Mouse (Mus musculus) MEL (cell line): Measurements from ENCODE around the gene Urb2. TPM values are rescaled to one million over a fixed set of nuclear protein-coding genes. Genes with fewer than 3 reads are reported as not detected.

Source experiments
- DNase-seq: peaks from one replicate; pipeline ENCODE4 v3.0.0; 2011; ENCODE audit warnings: low read depth, low spot score
- H3K27ac ChIP-seq: 2 replicates; pipeline ENCODE4 v1.5.1; 2012; ENCODE audit warnings: low read depth, mild to moderate bottlenecking, control low read depth, low read length, moderate library complexity; ENCODE audit not compliant: control insufficient read depth
- H3K27me3 ChIP-seq, 2 experiments: fragments of 150-350 bp in 1 of 2; sonication (generic) in 1 of 2; 2 replicates each; pipeline ENCODE4 v1.6.1; 2012; ENCODE audit warnings: low read length in 2 of 2, mild to moderate bottlenecking in 2 of 2, improper control_type of control experiment in 1 of 2, moderate library complexity in 1 of 2; ENCODE audit not compliant: insufficient read depth in 2 of 2, control insufficient read depth in 1 of 2
- H3K36me3 ChIP-seq, 2 experiments: 2 replicates each; pipeline ENCODE4 v1.6.1; 2012 to 2014; ENCODE audit warnings: low read length in 2 of 2, improper control_type of control experiment in 1 of 2, inconsistent platforms in 1 of 2, mild to moderate bottlenecking in 1 of 2; ENCODE audit not compliant: insufficient read depth in 2 of 2, control insufficient read depth in 1 of 2
- H3K4me1 ChIP-seq, 2 experiments: fragments of 150-350 bp in 1 of 2; sonication (generic) in 1 of 2; 2 replicates each; pipeline ENCODE4 v1.6.1; 2012; ENCODE audit warnings: low read length in 2 of 2, improper control_type of control experiment in 1 of 2, mild to moderate bottlenecking in 1 of 2; ENCODE audit not compliant: insufficient read depth in 2 of 2, control insufficient read depth in 1 of 2
- H3K4me3 ChIP-seq, 2 experiments: fragments of 150-350 bp in 1 of 2; sonication (generic) in 1 of 2; 2 replicates each; pipeline ENCODE4 v1.5.1; 2012; ENCODE audit warnings: low read depth in 2 of 2, low read length in 2 of 2, mild to moderate bottlenecking in 2 of 2, moderate library complexity in 2 of 2, control low read depth in 1 of 2, improper control_type of control experiment in 1 of 2; ENCODE audit not compliant: control insufficient read depth in 1 of 2, insufficient read depth in 1 of 2
- H3K79me2 ChIP-seq: 2 replicates; pipeline ENCODE4 v1.6.1; 2012; ENCODE audit warnings: mild to moderate bottlenecking, low read length, moderate library complexity; ENCODE audit not compliant: control insufficient read depth, poor library complexity, insufficient read depth
- H3K9ac ChIP-seq: 2 replicates; pipeline ENCODE4 v1.6.1; 2012; ENCODE audit warnings: low read depth, mild to moderate bottlenecking, control low read depth, low read length, moderate library complexity; ENCODE audit not compliant: control insufficient read depth, poor library complexity, severe bottlenecking
- H3K9me3 ChIP-seq: fragments of 150-350 bp; sonication (generic); replicated peaks from 2 replicates; pipeline ENCODE4 v1.6.1; 2012; ENCODE audit warnings: mild to moderate bottlenecking, low read length, improper control_type of control experiment, moderate library complexity; ENCODE audit not compliant: insufficient read depth
- BHLHE40 ChIP-seq: IDR thresholded peaks from 2 replicates; pipeline ENCODE4 v1.6.1; 2012; ENCODE audit warnings: low read depth, mild to moderate bottlenecking, inconsistent platforms, low read length, improper control_type of control experiment, borderline replicate concordance
- CHD1 ChIP-seq: IDR thresholded peaks from 2 replicates; pipeline ENCODE4 v1.6.1; 2012; ENCODE audit warnings: low read depth, mild to moderate bottlenecking, inconsistent platforms, low read length, improper control_type of control experiment
- CHD2 ChIP-seq: IDR thresholded peaks from 2 replicates; pipeline ENCODE4 v1.6.1; 2011; ENCODE audit warnings: low read length, improper control_type of control experiment
- E2F4 ChIP-seq: IDR thresholded peaks from 2 replicates; pipeline ENCODE4 v1.6.1; 2011; ENCODE audit warnings: low read depth, low read length, improper control_type of control experiment, borderline replicate concordance
- ELF1 ChIP-seq: IDR thresholded peaks from 2 replicates; pipeline ENCODE4 v1.6.1; 2014; ENCODE audit warnings: low read depth, mild to moderate bottlenecking, inconsistent platforms, low read length, improper control_type of control experiment, moderate library complexity
- ETS1 ChIP-seq: IDR thresholded peaks from 2 replicates; pipeline ENCODE4 v1.6.1; 2012; ENCODE audit warnings: low read depth, mild to moderate bottlenecking, inconsistent platforms, low read length, improper control_type of control experiment, moderate library complexity
- GATA1 ChIP-seq: IDR thresholded peaks from 2 replicates; pipeline ENCODE4 v1.6.1; 2011; ENCODE audit warnings: low read depth, low read length, improper control_type of control experiment
- HCFC1 ChIP-seq: IDR thresholded peaks from 2 replicates; pipeline ENCODE4 v1.6.1; 2012; ENCODE audit warnings: low read depth, mild to moderate bottlenecking, inconsistent platforms, low read length, improper control_type of control experiment, moderate library complexity
- KAT2A ChIP-seq: conservative IDR thresholded peaks from 2 replicates; pipeline ENCODE4 v1.6.1; 2012; ENCODE audit warnings: low read depth, low read length, improper control_type of control experiment, inconsistent platforms
- MAFK ChIP-seq: IDR thresholded peaks from 2 replicates; pipeline ENCODE4 v1.6.1; 2011; ENCODE audit warnings: low read depth, mild to moderate bottlenecking, low read length, improper control_type of control experiment, borderline replicate concordance
- MAZ ChIP-seq: IDR thresholded peaks from 2 replicates; pipeline ENCODE4 v1.6.1; 2012; ENCODE audit warnings: low read depth, mild to moderate bottlenecking, inconsistent platforms, low read length, improper control_type of control experiment
- MXI1 ChIP-seq: IDR thresholded peaks from 2 replicates; pipeline ENCODE4 v1.6.1; 2011; ENCODE audit warnings: mild to moderate bottlenecking, low read depth, low read length, improper control_type of control experiment
- MYC ChIP-seq: IDR thresholded peaks from 2 replicates; pipeline ENCODE4 v1.6.1; 2011; ENCODE audit warnings: low read depth, mild to moderate bottlenecking, low read length, improper control_type of control experiment, moderate library complexity
- NELFE ChIP-seq: IDR thresholded peaks from 2 replicates; pipeline ENCODE4 v1.6.1; 2011; ENCODE audit warnings: low read depth, low read length, improper control_type of control experiment
- NRF1 ChIP-seq: IDR thresholded peaks from 2 replicates; pipeline ENCODE4 v1.6.1; 2014; ENCODE audit warnings: low read depth, mild to moderate bottlenecking, inconsistent platforms, low read length, improper control_type of control experiment, moderate library complexity; ENCODE audit not compliant: poor library complexity, insufficient read depth, severe bottlenecking
- POLR2A ChIP-seq, 2 experiments: IDR thresholded peaks; 2 replicates each; pipeline ENCODE4 v1.6.1; 2011 to 2012; ENCODE audit warnings: low read length in 2 of 2, mild to moderate bottlenecking in 2 of 2, control low read depth in 1 of 2, improper control_type of control experiment in 1 of 2, low read depth in 1 of 2, moderate library complexity in 1 of 2; ENCODE audit not compliant: control insufficient read depth in 1 of 2, insufficient read depth in 1 of 2, poor library complexity in 1 of 2
- POLR2AphosphoS2 ChIP-seq: IDR thresholded peaks from 2 replicates; pipeline ENCODE4 v1.6.1; 2011; ENCODE audit warnings: low read length, improper control_type of control experiment
- POLR2AphosphoS5 ChIP-seq: IDR thresholded peaks from 2 replicates; pipeline ENCODE4 v1.6.1; 2012; ENCODE audit warnings: low read depth, borderline replicate concordance, mild to moderate bottlenecking, inconsistent platforms, low read length, moderate library complexity, mixed read lengths
- RAD21 ChIP-seq: IDR thresholded peaks from 2 replicates; pipeline ENCODE4 v1.6.1; 2011; ENCODE audit warnings: mild to moderate bottlenecking, low read depth, low read length, improper control_type of control experiment
- RCOR1 ChIP-seq: IDR thresholded peaks from 2 replicates; pipeline ENCODE4 v1.6.1; 2012; ENCODE audit warnings: low read depth, mild to moderate bottlenecking, inconsistent platforms, low read length, improper control_type of control experiment
- TAL1 ChIP-seq: IDR thresholded peaks from 2 replicates; pipeline ENCODE4 v1.6.1; 2012; ENCODE audit warnings: mild to moderate bottlenecking, inconsistent platforms, low read length, moderate library complexity, mixed read lengths
- TBP ChIP-seq: IDR thresholded peaks from 2 replicates; pipeline ENCODE4 v1.8.0; 2011; ENCODE audit warnings: low read depth, low read length, improper control_type of control experiment
- TCF12 ChIP-seq: IDR thresholded peaks from 2 replicates; pipeline ENCODE4 v1.6.1; 2014; ENCODE audit warnings: low read depth, mild to moderate bottlenecking, inconsistent platforms, low read length, improper control_type of control experiment, moderate library complexity
- UBTF ChIP-seq: IDR thresholded peaks from 2 replicates; pipeline ENCODE4 v1.6.1; 2012; ENCODE audit warnings: low read depth, mild to moderate bottlenecking, inconsistent platforms, low read length, improper control_type of control experiment, moderate library complexity, borderline replicate concordance; ENCODE audit not compliant: insufficient read depth
- USF1 ChIP-seq: IDR thresholded peaks from 2 replicates; pipeline ENCODE4 v1.6.1; 2014; ENCODE audit warnings: low read depth, mild to moderate bottlenecking, inconsistent platforms, low read length, improper control_type of control experiment, moderate library complexity
- USF2 ChIP-seq, 2 experiments: IDR thresholded peaks; 2 replicates each; pipeline ENCODE4 v1.6.1; 2011 to 2012; ENCODE audit warnings: improper control_type of control experiment in 2 of 2, low read length in 2 of 2, borderline replicate concordance in 1 of 2, inconsistent platforms in 1 of 2, low read depth in 1 of 2, mild to moderate bottlenecking in 1 of 2; ENCODE audit not compliant: insufficient read depth in 1 of 2
- ZKSCAN1 ChIP-seq: IDR thresholded peaks from 2 replicates; pipeline ENCODE4 v1.6.1; 2012; ENCODE audit warnings: low read depth, mild to moderate bottlenecking, inconsistent platforms, low read length, improper control_type of control experiment, moderate library complexity
- ZNF384 ChIP-seq: IDR thresholded peaks from 2 replicates; pipeline ENCODE4 v1.6.1; 2012; ENCODE audit warnings: low read depth, mild to moderate bottlenecking, inconsistent platforms, low read length, improper control_type of control experiment
- polyA plus RNA-seq, 2 experiments: library from polyadenylated mRNA; stranded (reverse) in 1 of 2; unstranded in 1 of 2; fragments of >175 nt in 1 of 2; fragments of >200 nt in 1 of 2; gene quantifications; 2 replicates each; pipeline versions ENCODE4 v1.2.1 to v1.2.4; 2012; ENCODE audit warnings: low replicate concordance in 2 of 2, low read depth in 1 of 2; ENCODE audit not compliant: insufficient read length in 2 of 2, insufficient read depth in 1 of 2, missing spikeins in 1 of 2
- total RNA-seq: library from RNA; depleted of rRNA; stranded (reverse); fragments of 300-350 nt; gene quantifications from 2 replicates; pipeline ENCODE4 v1.2.3, GENCODE M21; 2012

Urb2 gene
- total and polyA plus RNA-seq, 3 experiments: 31.6 to 82.4 (median 39.7) TPM

- Histone ChIP-seq H3K4me1 (peaks cover 20 to 42% of the 10 kb centered on the region in 2 experiments), H3K36me3 (peaks cover 2 to 32% of the 10 kb centered on the region in 2 experiments; a peak in 2 of 4 replicates), H3K4me3 (peak within 1 kb of the TSS; percentile 69 to 79), H3K27ac (peak within 1 kb of the TSS; percentile 76)
- TF ChIP-seq CHD1: no peak
- no peak for TF ChIP-seq USF2 (IDR thresholded peaks at IDR 0.05; ENCODE audit: borderline replicate concordance in 1 of 2, insufficient read depth in 1 of 2, low read depth in 1 of 2, low read length in 2 of 2)
- peak; percentile 77 for TF ChIP-seq NELFE
- TF ChIP-seq ETS1: peak; percentile 30; the same call in 1 of the 2 replicates
- TF ChIP-seq TAL1: no peak
- no peak for TF ChIP-seq POLR2AphosphoS5
- peak; percentile 45 for TF ChIP-seq ELF1
- TF ChIP-seq HCFC1: peak; percentile 63
- TF ChIP-seq POLR2AphosphoS2: peak; percentile 61; the same call in 1 of the 2 replicates
- TF ChIP-seq USF1: no peak
- no peak for TF ChIP-seq BHLHE40
- TF ChIP-seq RAD21: no peak
- peak; percentile 91 for TF ChIP-seq NRF1
- TF ChIP-seq ZNF384: no peak
- TF ChIP-seq POLR2A (IDR thresholded peaks at IDR 0.05; ENCODE audit: control insufficient read depth in 1 of 2, insufficient read depth in 1 of 2, low read depth in 1 of 2, low read length in 2 of 2, poor library complexity in 1 of 2): peak in 1 of 2 experiments; percentile 81
- TF ChIP-seq GATA1: no peak
- TF ChIP-seq TCF12: no peak; the same call in 1 of the 2 replicates
- no peak for TF ChIP-seq MYC
- TF ChIP-seq, all 39 proteins: peak for 7
- H3K9me3 ChIP-seq: no peaks in the 10 kb centered on the region
- H3K79me2 ChIP-seq: peaks cover 20% of the 10 kb centered on the region
- no peaks in the 10 kb centered on the region for H3K27me3 ChIP-seq
- DNase-seq: peak; percentile 90
- peak within 1 kb of the TSS; percentile 82 for H3K9ac ChIP-seq
Measured at GRCm38 (mm10) chr8:123982826-123983400, 38.4 kb upstream of the Urb2 start, which contains the start of gene Abcb10. Gene Abcb10, minus strand, starts transcription at chr8:123983122.

- H3K79me2 ChIP-seq: no peaks in the 10 kb centered on the region
- H3K9ac ChIP-seq: peak overlapping the region; percentile 53
- H3K4me3 ChIP-seq: no peak overlapping the region
- DNase-seq: peak; percentile 99
- H3K27ac ChIP-seq: peak overlapping the region; percentile 95
- H3K27me3 ChIP-seq: no peaks in the 10 kb centered on the region
- peaks cover 20 to 33% of the 10 kb centered on the region in 2 experiments for H3K4me1 ChIP-seq
- no peaks in the 10 kb centered on the region for H3K9me3 ChIP-seq
- H3K36me3 ChIP-seq: peaks cover 0 to 30% of the 10 kb centered on the region in 2 experiments; a peak in 2 of 4 replicates
- TF ChIP-seq MAFK: peak; percentile 75; the same call in 1 of the 2 replicates
- peak; percentile 91 for TF ChIP-seq ZNF384
- no peak; the same call in 1 of the 2 replicates for TF ChIP-seq CHD2
- 0 out of 2 replicates have a peak, but pooled peaks have one; percentile 77 for TF ChIP-seq UBTF
- peak; percentile 46; the same call in 1 of the 2 replicates for TF ChIP-seq KAT2A
- TF ChIP-seq NRF1: no peak
- peak; percentile 93 for TF ChIP-seq E2F4
- peak; percentile 93 for TF ChIP-seq MAZ
- TF ChIP-seq TCF12: peak; percentile 100
- peak; percentile 100 for TF ChIP-seq ETS1
- TF ChIP-seq POLR2A (IDR thresholded peaks at IDR 0.05; ENCODE audit: control insufficient read depth in 1 of 2, insufficient read depth in 1 of 2, low read depth in 1 of 2, low read length in 2 of 2, poor library complexity in 1 of 2): peak in 1 of 2 experiments; percentile 49; a peak in 1 of 4 replicates
- TF ChIP-seq MXI1: peak; percentile 66; the same call in 1 of the 2 replicates
- peak; percentile 97 for TF ChIP-seq ZKSCAN1
- no peak for TF ChIP-seq POLR2AphosphoS5
- 0 out of 2 replicates have a peak, but pooled peaks have one; percentile 57 for TF ChIP-seq ELF1
- peak; percentile 87 for TF ChIP-seq MYC
- peak; percentile 99 for TF ChIP-seq RCOR1
- TF ChIP-seq TBP: peak; percentile 65; the same call in 1 of the 2 replicates
Measured at GRCm38 (mm10) chr8:123988605-123989038, 32.7 kb upstream of the Urb2 start.
